Mouse (Mus musculus): ENCODE results near the gene Cdc14a.
"Not testable (repeated sequence)": the region's sequence is repeated elsewhere in the genome, so short reads cannot be mapped to it uniquely, and the experiment has no call there.

Cdc14a gene

DNA sequence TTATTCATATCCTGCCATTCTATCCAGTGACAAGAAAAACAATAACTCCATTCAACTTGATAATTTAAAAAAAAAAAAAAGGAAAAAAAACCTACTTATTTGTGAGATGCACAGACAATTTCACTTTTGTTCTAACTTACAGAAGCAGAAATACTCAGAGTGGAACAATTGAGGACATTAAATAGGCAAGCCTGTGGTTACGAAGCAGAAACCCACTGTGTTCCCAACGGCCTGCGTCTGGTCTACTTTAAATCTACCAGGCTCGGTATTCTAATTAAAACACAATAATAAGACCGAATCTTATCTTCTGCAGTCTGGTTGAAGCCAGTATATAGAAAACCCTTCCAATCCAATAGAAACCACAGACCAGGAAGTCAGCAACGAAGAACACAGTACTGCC is 50.6 kb downstream of the Cdc14a start:
- no peak for DNase-seq (ENCODE audit: low spot score in 2 of 2)

- no peak for DNase-seq (ENCODE audit: low spot score in 2 of 2)
Observed at GRCm38 (mm10) chr3:116368868-116369437, 54.9 kb downstream of the Cdc14a start.

DNA sequence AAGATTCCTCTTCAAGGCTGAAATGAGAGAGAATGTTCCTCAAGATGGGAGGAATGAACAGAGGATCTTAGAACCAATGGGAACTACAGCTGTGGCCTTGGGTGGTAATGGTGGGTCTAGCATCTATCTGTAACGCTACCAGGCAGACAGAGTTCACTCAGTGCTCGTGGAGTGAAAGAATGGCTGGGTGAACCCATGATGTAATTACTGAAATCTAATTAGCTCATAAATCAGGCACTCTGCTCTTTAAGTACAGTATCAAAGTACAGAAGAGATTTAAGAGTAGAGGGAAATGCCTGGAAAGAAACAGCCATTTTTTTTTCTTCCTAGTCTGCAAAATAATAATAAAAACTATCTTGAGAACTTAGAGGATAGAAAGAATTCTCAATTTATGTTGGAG is 57.7 kb downstream of the Cdc14a start:
- no peak for DNase-seq (ENCODE audit: low spot score in 2 of 2)

GRCm38 (mm10) chr3:116361906-116362305 is 61.9 kb downstream of the Cdc14a start:
- no peak for DNase-seq (ENCODE audit: low spot score in 2 of 2)

DNA sequence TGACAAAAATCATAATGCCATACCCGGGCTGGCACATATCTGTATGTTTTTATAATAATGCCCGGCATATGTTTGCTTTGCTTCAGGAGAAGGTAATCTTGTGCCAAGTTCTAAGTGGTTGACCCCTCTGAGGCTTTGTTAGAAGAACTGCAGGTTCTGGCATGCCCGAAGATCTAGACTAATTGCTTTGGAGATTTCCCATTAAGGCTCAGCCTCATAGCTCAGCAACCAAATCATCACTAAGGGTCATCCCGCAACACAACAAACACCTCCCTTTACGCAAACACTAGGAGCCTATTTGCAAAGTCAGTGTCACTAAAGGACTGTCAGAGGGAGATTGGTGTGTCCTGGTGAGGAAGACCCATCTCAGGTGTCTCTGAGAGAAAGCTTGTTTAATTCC is 62.7 kb downstream of the Cdc14a start:
- no peak for DNase-seq (ENCODE audit: low spot score in 2 of 2)

DNA sequence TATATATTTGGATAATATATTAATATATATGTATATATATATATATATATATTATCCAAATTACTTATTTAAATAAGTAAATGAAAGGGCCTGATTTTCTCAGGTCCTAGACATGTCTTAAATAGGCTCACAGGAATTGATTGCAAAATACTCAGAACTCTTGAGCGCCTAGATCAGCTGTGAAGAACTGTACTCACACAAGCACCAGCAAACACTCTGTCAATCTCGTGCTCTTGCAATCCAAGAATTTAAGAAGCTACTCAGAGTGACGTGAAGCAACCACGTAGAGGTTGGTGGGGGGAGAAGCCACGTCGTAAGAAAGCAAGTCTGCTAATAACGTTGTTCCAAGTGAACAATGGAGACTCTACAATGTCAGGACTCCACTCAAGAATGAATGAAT is 66.0 kb downstream of the Cdc14a start:
- DNase-seq (ENCODE audit: low spot score in 2 of 2) = no peak

DNA sequence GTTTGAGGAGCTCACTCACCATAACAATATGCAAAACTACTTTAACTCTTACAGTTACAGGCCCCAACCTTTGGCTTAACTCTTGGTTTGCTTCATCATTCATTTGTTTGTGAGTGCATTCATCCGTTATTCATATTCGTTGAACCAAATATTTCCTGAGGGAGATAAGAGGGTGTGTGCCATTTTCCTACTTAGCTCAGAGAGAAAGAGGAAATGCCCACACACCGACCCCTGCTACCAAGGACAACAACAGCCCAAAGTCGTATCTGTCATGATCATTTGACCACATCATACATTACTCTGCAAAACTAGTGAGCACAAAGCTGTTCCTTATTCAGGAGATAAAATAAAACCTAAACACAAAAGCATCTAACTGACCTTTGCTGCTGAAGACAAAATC is 66.7 kb downstream of the Cdc14a start:
- DNase-seq (ENCODE audit: low spot score in 2 of 2) = no peak

GRCm38 (mm10) chr3:116355026-116355788 is 68.6 kb downstream of the Cdc14a start:
- DNase-seq (ENCODE audit: low spot score in 2 of 2) = peak in 1 of 2 experiments; percentile 15

DNA sequence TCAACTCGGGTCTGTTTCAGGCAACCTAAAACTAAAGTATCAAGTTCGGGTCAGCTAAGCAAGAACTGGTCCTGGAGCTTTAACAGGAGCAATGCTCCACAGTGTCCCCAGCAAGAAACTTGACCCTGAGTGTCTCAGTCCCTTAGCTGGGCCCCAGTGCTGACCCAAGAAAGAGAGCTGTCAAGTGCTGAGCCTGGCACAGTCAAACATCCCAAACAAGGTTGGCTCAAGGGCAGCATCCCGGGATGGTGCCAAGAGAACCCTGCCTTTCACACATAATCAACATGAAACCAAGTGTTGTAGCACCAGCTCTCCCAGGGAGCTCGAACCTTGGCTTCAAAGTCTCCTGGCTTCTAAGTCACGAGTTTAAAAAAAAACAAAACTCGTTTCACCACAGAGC is 71.3 kb downstream of the Cdc14a start:
- DNase-seq (ENCODE audit: low spot score in 2 of 2) = no peak

GRCm38 (mm10) chr3:116350389-116350967 is 73.4 kb downstream of the Cdc14a start:
- no peak for DNase-seq (ENCODE audit: low spot score in 2 of 2)

DNA sequence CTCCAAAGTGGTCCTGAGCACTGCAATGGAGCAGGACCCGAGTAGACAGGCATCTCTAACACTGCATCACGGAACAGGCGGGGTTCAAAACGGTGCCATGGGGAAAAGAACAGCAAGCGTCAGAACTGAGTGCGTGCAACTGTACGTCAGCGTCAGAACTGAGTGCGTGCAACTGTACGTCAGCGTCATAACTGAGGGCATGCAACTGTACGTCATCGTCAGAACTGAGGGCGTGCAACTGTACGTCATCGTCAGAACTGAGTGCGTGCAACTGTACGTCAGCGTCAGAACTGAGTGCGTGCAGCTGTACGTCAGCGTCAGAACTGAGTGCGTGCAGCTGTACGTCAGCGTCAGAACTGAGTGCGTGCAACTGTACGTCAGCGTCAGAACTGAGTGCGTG is 76.3 kb downstream of the Cdc14a start:
- not testable (repeated sequence) for DNase-seq (ENCODE audit: low spot score in 2 of 2)

DNA sequence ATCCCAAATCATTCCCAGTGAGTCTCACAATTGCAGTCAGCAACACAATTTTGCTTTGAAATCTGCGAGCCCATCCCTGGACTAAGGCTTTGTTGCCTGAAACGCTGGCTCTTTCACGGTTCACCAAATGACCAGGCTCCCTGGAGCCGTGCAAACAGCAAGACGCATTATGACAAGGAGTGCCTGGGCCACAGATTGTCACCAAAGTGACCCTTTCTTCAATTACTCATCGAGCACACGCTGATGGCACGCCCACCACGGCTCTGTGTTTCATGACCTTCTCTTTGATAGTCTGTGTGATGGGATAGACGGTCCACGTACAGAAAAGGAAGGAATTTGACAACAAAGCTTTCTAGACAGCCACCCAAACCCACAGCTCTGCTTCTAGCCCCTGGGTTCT is 78.6 kb downstream of the Cdc14a start:
- DNase-seq (ENCODE audit: low spot score in 2 of 2) = no peak

DNA sequence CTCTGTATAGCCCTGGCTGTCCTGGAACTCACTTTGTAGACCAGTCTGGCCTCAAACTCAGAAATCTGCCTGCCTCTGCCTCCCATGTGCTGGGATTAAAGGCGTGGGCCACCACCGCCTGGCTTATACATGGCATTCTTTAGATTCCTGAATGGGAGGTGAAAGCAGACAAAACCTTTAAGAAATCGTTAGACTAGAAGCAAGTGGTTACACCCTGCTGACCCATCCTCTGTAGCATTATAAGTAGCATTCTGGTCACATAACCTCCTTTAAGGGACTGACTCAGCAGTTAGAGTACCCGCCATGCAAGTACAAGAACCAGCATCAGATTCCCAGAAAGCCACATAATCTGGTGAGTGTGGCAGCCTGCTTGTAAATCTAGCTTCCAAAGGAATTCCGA is 81.6 kb downstream of the Cdc14a start:
- DNase-seq (ENCODE audit: low spot score in 2 of 2) = no peak

- DNase-seq (ENCODE audit: low spot score in 2 of 2) = peak; percentile 49 to 56
Observed at GRCm38 (mm10) chr3:116340950-116341624, 82.7 kb downstream of the Cdc14a start.

GRCm38 (mm10) chr3:116340281-116340680 is 83.6 kb downstream of the Cdc14a start:
- DNase-seq (ENCODE audit: low spot score in 2 of 2) = no peak

DNA sequence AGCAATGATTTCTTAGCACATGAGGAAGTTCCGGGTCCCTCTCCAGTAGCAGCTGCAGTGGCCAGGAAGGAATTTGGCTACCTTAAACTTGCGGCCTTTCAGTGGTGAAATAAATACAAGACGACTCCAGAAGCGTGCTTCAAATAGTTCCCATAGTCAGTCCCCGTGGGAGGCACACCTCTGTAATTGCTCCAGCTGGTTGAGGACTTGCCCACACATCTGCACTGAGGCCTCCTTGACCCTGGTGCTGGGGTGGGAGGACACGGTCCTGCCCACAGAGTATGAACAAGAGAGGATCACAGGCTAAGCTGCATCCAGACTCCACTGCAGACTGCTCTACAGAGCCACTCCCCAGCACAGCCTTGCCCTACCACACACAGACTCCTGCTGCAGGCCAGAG is 85.2 kb downstream of the Cdc14a start:
- DNase-seq (ENCODE audit: low spot score in 2 of 2) = no peak

DNA sequence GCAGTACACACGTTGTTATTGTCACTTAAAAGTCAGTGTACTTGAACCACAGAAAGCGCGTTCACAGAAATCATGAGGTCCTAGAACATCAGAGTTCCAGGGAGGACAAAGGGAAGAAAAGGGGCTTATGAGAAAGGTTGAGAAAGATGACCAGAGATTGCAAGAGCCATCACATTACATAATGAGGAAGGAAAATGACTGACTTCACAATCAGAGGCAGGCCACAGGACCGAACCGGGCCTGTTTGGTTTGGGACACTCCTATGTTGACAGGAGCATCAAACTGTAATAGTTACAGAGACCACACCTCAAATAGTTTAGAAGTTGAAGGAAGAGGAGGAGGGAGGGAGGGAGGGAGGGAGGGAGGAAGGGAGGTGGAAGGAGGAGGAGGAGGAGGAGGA is 86.0 kb downstream of the Cdc14a start:
- DNase-seq (ENCODE audit: low spot score in 2 of 2) = no peak

DNA sequence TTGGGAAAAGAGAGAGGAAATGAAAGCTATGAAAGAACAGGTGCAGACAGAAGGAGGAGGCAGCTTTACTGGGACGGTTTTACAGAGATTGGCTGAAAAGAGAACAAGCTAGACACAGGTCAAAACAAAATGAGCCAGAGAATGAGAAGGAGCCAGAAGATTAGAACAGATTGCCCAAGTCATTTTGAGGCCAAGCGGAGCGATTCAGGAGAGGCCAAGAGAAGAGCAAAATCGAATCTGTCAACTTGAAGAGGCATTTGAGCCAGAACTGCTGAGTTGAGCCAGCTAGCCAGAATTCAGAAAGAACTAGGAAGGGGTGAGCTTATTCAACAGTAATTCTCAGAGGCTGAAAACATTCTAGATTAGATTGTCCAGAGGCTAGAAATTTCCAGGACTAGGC is 88.8 kb downstream of the Cdc14a start:
- DNase-seq (ENCODE audit: low spot score in 2 of 2) = no peak

- no peak for DNase-seq (ENCODE audit: low spot score in 2 of 2)
Observed at GRCm38 (mm10) chr3:116333711-116334110, 90.1 kb downstream of the Cdc14a start.

- no peak for DNase-seq (ENCODE audit: low spot score in 2 of 2)
Observed at GRCm38 (mm10) chr3:116333229-116333628, 90.6 kb downstream of the Cdc14a start.

DNA sequence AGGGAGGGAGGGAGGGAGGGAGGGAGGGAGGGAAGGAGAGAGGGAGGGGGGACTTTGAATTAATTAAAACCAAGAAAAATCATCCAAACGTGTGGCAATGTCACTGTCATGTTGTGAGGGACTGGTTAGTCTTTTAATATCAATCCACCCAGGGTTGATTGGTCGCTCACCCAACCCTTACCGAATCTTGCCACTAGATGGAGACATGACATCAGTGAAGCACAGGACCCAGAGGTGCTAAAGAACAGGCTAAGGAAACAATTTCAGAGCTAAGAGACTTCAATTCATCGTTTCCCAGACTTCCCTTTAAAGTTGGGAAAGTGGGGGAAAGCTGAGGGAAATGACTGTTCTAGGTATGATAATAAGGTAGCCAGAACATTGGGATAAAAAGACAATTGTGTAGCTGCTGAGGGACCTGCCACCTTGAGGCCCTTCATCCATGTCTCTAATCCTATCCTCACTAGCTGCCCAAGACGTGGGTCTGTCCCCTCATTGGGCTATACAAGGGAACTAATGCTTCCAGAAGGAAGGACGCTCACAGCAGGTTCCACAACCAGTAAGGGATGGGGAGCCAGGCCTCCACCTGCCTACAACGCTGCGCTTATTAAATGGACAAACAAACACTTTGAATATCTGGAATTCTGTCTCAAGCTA is 91.9 kb downstream of the Cdc14a start:
- no peak for DNase-seq (ENCODE audit: low spot score in 2 of 2)

DNA sequence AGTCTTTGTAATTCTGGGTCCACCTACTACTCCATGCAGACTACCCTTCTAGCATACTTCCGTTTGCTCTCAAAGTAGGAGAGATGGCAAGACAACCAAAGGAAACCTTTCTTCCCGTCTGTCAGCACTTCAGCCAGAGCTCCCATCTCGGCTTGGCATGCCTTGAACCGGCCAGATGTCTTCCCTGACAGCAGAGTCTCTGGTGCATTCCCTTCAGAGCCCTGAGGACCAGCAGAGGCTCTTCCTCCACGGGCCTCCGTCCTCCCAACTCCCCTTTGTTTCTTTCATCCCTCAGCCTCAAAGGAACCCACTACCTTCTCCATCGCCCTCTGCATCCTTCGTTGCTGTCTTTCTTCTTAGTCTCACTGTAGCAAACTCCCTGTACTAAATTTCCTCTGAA is 93.9 kb downstream of the Cdc14a start:
- DNase-seq (ENCODE audit: low spot score in 2 of 2) = no peak
